Mouse (Mus musculus) cortical plate, adult 2 months (tissue): Measurements from ENCODE around the gene Ncam2. TPM values are rescaled to one million over a fixed set of nuclear protein-coding genes. Genes with fewer than 3 reads are reported as not detected.
"Not testable (repeated sequence)": the region's sequence is repeated elsewhere in the genome, so short reads cannot be mapped to it uniquely, and the experiment has no call there.

Experiments used
- H3K27ac ChIP-seq: fragments of 200-500 bp; 2 replicates; pipeline ENCODE4 v1.5.1; 2012; ENCODE audit warnings: low read length, control low read depth, inconsistent platforms; ENCODE audit not compliant: insufficient read depth
- H3K4me1 ChIP-seq: fragments of 200-500 bp; 2 replicates; pipeline ENCODE4 v1.6.1; 2011; ENCODE audit warnings: low read length; ENCODE audit not compliant: control insufficient read depth, insufficient read depth
- H3K4me3 ChIP-seq: fragments of 200-500 bp; 2 replicates; pipeline ENCODE4 v1.5.1; 2011; ENCODE audit warnings: mild to moderate bottlenecking, low read length, control low read depth; ENCODE audit not compliant: insufficient read depth
- CTCF ChIP-seq: fragments of 200-500 bp; IDR thresholded peaks from 2 replicates; pipeline ENCODE4 v1.5.1; 2011; ENCODE audit warnings: mild to moderate bottlenecking, control low read depth, low read length; ENCODE audit not compliant: insufficient read depth; ENCODE audit errors: extremely low read depth
- POLR2A ChIP-seq: fragments of 200-500 bp; IDR thresholded peaks from 2 replicates; pipeline ENCODE4 v1.6.1; 2011; ENCODE audit warnings: mild to moderate bottlenecking, low read length, control low read depth; ENCODE audit not compliant: insufficient read depth; ENCODE audit errors: extremely low read depth
- polyA plus RNA-seq: library from polyadenylated mRNA; depleted of rRNA; stranded (reverse); fragments of >200 nt; gene quantifications from 2 replicates; pipeline ENCODE4 v1.2.3, GENCODE M21; 2012

The Ncam2 gene
- polyA plus RNA-seq, 1 experiment, result 19.8 TPM

DNA sequence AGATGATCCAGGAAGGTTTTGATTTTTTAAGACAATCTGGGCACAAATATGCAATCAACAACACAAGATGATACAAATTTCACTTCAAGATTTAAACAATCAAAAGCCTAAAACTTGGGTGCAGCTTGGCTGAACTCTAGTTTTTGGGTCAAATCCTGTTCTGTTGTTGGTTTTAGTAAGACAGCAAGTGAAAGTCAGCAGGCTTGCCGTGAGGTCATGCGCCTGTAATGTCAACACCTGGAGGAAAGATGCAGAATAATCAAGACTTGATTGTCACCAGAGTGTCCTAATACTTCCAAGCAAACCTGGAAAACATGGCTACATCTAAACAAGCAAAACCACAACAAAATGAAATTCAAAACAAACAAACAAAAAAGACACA, 237.4 kb downstream of the Ncam2 start:
- Histone ChIP-seq H3K4me3 (no peak overlapping the region), H3K4me1 (no peaks in the 10 kb centered on the region), H3K27ac (no peak overlapping the region)
- TF ChIP-seq POLR2A, result no peak
- TF ChIP-seq CTCF, result no peak

DNA sequence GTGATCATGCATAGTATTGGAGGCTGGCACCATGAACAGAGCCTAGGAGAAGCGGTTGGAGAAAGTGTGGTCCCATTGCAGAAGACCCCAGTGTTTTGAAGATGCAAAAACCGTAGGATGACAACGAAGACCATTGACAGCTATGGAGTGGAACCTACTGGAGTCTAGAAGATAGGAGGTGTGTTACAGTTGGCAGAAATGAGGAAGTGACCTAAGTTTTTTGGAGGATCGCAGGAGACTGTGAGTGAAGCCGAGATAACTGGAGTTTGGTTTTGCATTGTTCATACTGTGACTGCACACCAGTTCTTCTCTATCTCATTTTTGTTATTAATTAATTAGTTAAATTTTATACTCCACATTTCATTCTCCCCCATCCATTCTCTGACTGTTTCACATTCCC, 250.4 kb downstream of the Ncam2 start:
- no peaks in the 10 kb centered on the region for H3K4me1 ChIP-seq
- TF ChIP-seq POLR2A (no peak), CTCF (no peak)
- no peak overlapping the region for H3K27ac ChIP-seq
- H3K4me3 ChIP-seq, result no peak overlapping the region

GRCm38 (mm10) chr16:81452988-81453387, 252.5 kb downstream of the Ncam2 start:
- no peak overlapping the region for H3K4me3 ChIP-seq
- TF ChIP-seq POLR2A, result no peak
- no peak for TF ChIP-seq CTCF
- H3K4me1 ChIP-seq, result no peaks in the 10 kb centered on the region
- no peak overlapping the region for H3K27ac ChIP-seq

DNA sequence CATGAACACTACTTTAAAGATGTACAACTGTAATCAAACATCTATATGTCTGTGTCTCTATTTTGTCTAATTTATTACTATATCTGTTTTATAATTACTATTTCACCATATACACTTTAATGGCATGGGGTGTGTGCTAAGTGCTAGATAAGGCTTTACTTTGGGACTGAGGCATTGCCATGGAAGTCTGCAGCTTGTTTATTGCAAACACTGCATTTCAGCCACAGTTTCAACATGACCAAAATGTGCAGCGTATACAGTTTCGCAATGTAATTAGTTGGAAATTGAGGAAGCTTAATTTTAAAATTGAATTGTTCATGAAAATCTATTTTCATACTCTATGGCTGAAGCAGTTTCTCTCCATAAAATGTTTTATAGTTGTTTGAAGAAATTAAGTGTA, 254.0 kb downstream of the Ncam2 start:
- TF ChIP-seq CTCF, result no peak
- no peak for TF ChIP-seq POLR2A
- Histone ChIP-seq H3K4me3 (no peak overlapping the region), H3K27ac (no peak overlapping the region), H3K4me1 (no peaks in the 10 kb centered on the region)

GRCm38 (mm10) chr16:81462731-81463130, 262.2 kb downstream of the Ncam2 start:
- not testable (repeated sequence) for H3K27ac ChIP-seq, H3K4me1 ChIP-seq, H3K4me3 ChIP-seq

- H3K27ac ChIP-seq, result no peak overlapping the region
- no peak for TF ChIP-seq POLR2A
- H3K4me3 ChIP-seq, result no peak overlapping the region
- no peaks in the 10 kb centered on the region for H3K4me1 ChIP-seq
Measured at GRCm38 (mm10) chr16:81472925-81473324, 272.4 kb downstream of the Ncam2 start.

GRCm38 (mm10) chr16:81481058-81481457, 280.6 kb downstream of the Ncam2 start:
- no peak for TF ChIP-seq POLR2A
- no peak for TF ChIP-seq CTCF
- Histone ChIP-seq H3K27ac (no peak overlapping the region), H3K4me3 (no peak overlapping the region), H3K4me1 (no peaks in the 10 kb centered on the region)

DNA sequence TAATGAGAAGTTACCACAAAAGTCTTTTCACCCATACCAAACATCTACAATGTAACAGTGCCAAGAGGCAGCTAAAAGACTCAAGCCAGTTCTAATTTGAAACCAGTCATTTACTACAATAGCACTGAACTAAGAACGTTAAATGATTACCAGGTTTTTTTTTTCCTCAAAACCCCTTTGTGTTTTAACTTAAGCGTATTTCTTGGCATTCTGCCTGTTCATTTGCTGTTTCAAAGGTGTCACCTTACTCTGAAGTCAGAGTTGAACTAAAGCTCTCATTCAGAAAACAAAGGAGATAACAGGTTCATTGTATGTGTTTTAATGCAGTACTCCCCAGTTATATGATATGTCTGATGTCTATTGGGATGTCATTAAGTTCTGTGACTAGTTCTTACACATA, 295.6 kb downstream of the Ncam2 start:
- TF ChIP-seq POLR2A (no peak), CTCF (no peak)
- no peak overlapping the region for H3K4me3 ChIP-seq

DNA sequence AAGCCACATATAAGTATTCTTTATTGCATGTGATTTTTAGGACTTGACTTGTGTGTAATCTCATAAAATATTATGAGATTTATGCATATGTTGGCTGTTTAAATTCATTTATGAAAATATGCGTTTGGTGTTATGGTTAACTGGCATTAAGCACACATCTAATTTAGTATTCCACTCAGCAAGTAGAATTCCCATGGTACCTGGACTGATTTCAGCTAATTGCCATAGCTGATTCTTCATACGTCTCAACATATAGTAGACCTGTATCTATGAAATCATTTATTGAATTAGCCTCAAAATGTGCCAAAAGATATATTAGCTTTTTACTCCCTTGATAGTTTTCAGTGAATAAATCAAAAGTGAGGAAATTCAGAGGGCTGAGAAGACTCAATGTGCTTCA, 302.1 kb downstream of the Ncam2 start:
- TF ChIP-seq CTCF (no peak), POLR2A (no peak)
- Histone ChIP-seq H3K4me1 (no peaks in the 10 kb centered on the region), H3K4me3 (no peak overlapping the region), H3K27ac (no peak overlapping the region)

More for the DNA sequence above, 295.6 kb downstream of the Ncam2 start:
- no peaks in the 10 kb centered on the region for H3K4me1 ChIP-seq
- H3K27ac ChIP-seq, result no peak overlapping the region

- no peak overlapping the region for H3K4me3 ChIP-seq
- H3K4me1 ChIP-seq, result no peaks in the 10 kb centered on the region
- TF ChIP-seq POLR2A (no peak), CTCF (no peak)
- no peak overlapping the region for H3K27ac ChIP-seq
Measured at GRCm38 (mm10) chr16:81536230-81536629, 335.7 kb downstream of the Ncam2 start.

GRCm38 (mm10) chr16:81587565-81588107, 387.1 kb downstream of the Ncam2 start:
- no peak overlapping the region for H3K4me3 ChIP-seq
- no peak overlapping the region for H3K27ac ChIP-seq
- H3K4me1 ChIP-seq, result no peaks in the 10 kb centered on the region
- no peak for TF ChIP-seq POLR2A
- no peak for TF ChIP-seq CTCF
